Mouse (Mus musculus): ENCODE measurements at regions not wholly inside any gene's neighbourhood (a gene's known extent, or its start where the extent isn't known, plus 50 kb on each side); places are given as distances from the start of the nearest gene placed in this dataset.

GRCm38 (mm10) chr2:9435155-9435872 lies 445.7 kb upstream of the 4930412O13Rik start:
- no peak for DNase-seq (ENCODE audit: low read depth)

GRCm38 (mm10) chr2:9443103-9443502 lies 437.9 kb upstream of the 4930412O13Rik start:
- DNase-seq (ENCODE audit: low read depth) = no peak

- DNase-seq (ENCODE audit: low read depth) = no peak
Measured at GRCm38 (mm10) chr2:9445826-9446225, 435.2 kb upstream of the 4930412O13Rik start.

- DNase-seq (ENCODE audit: low read depth) = no peak
Measured at GRCm38 (mm10) chr2:9464413-9464812, 416.6 kb upstream of the 4930412O13Rik start.

GRCm38 (mm10) chr2:9464818-9465217 lies 416.2 kb upstream of the 4930412O13Rik start:
- DNase-seq (ENCODE audit: low read depth) = peak; percentile 66

GRCm38 (mm10) chr2:9467573-9467972 lies 413.5 kb upstream of the 4930412O13Rik start:
- DNase-seq (ENCODE audit: low read depth) = no peak

GRCm38 (mm10) chr2:9468651-9469050 lies 412.4 kb upstream of the 4930412O13Rik start:
- DNase-seq (ENCODE audit: low read depth) = no peak

- peak; percentile 77 for DNase-seq (ENCODE audit: low read depth)
Measured at GRCm38 (mm10) chr2:9481678-9482345, 399.2 kb upstream of the 4930412O13Rik start.

- DNase-seq (ENCODE audit: low read depth) = no peak
Measured at GRCm38 (mm10) chr2:9487381-9487914, 393.6 kb upstream of the 4930412O13Rik start.

GRCm38 (mm10) chr2:9493606-9494145 lies 387.4 kb upstream of the 4930412O13Rik start:
- DNase-seq (ENCODE audit: low read depth) = peak; percentile 5

GRCm38 (mm10) chr2:9520045-9520444 lies 361.0 kb upstream of the 4930412O13Rik start:
- DNase-seq (ENCODE audit: low read depth) = no peak

- DNase-seq (ENCODE audit: low read depth) = no peak
Measured at GRCm38 (mm10) chr2:9525910-9526309, 355.1 kb upstream of the 4930412O13Rik start.

GRCm38 (mm10) chr2:9535141-9535658 lies 345.9 kb upstream of the 4930412O13Rik start:
- no peak for DNase-seq (ENCODE audit: low read depth)

- DNase-seq (ENCODE audit: low read depth) = no peak
Measured at GRCm38 (mm10) chr2:9547771-9548590, 333.1 kb upstream of the 4930412O13Rik start.

- no peak for DNase-seq (ENCODE audit: low read depth)
Measured at GRCm38 (mm10) chr2:9553313-9553712, 327.7 kb upstream of the 4930412O13Rik start.

- DNase-seq (ENCODE audit: low read depth) = no peak
Measured at GRCm38 (mm10) chr2:9564487-9565043, 316.5 kb upstream of the 4930412O13Rik start.

- no peak for DNase-seq (ENCODE audit: low read depth)
Measured at GRCm38 (mm10) chr2:9569220-9569619, 311.8 kb upstream of the 4930412O13Rik start.

GRCm38 (mm10) chr2:9574196-9574595 lies 306.9 kb upstream of the 4930412O13Rik start:
- peak; percentile 35 for DNase-seq (ENCODE audit: low read depth)

- DNase-seq (ENCODE audit: low read depth) = no peak
Measured at GRCm38 (mm10) chr2:9574651-9575050, 306.4 kb upstream of the 4930412O13Rik start.

- DNase-seq (ENCODE audit: low read depth) = no peak
Measured at GRCm38 (mm10) chr2:9577868-9578267, 303.2 kb upstream of the 4930412O13Rik start.

GRCm38 (mm10) chr2:9587389-9587788 lies 293.7 kb upstream of the 4930412O13Rik start:
- no peak for DNase-seq (ENCODE audit: low read depth)
